Mouse (Mus musculus) heart, embryonic 12.5 days (tissue): ENCODE measurements at regions not wholly inside any gene's neighbourhood (a gene's known extent, or its start where the extent isn't known, plus 50 kb on each side); places are given as distances from the start of the nearest gene placed in this dataset.

Experiments
- ATAC-seq: fragments of 200-750 bp; cut with Nextera tagmentation; 2 replicates; pipeline ENCODE4 v1.8.0; 2017; ENCODE audit warnings: moderate TSS enrichment, moderate library complexity; ENCODE audit not compliant: insufficient number of reproducible peaks, low FRiP score
- H3K27ac ChIP-seq: fragments of 300-500 bp; sonication (generic); 2 replicates; pipeline ENCODE4 v1.5.1; 2016; ENCODE audit warnings: mild to moderate bottlenecking, moderate library complexity; ENCODE audit not compliant: poor library complexity, severe bottlenecking
- H3K27me3 ChIP-seq: fragments of 300-500 bp; sonication (generic); replicated peaks from 2 replicates; pipeline ENCODE4 v1.6.1; 2016; ENCODE audit warnings: mild to moderate bottlenecking, moderate library complexity
- H3K36me3 ChIP-seq: fragments of 300-500 bp; sonication (generic); 2 replicates; pipeline ENCODE4 v1.6.1; 2016; ENCODE audit warnings: mild to moderate bottlenecking, moderate library complexity
- H3K4me1 ChIP-seq: fragments of 300-500 bp; sonication (generic); replicated peaks from 2 replicates; pipeline ENCODE4 v1.6.1; 2016; ENCODE audit warnings: mild to moderate bottlenecking
- H3K4me2 ChIP-seq: fragments of 300-500 bp; sonication (generic); 2 replicates; pipeline ENCODE4 v1.6.1; 2016; ENCODE audit warnings: mild to moderate bottlenecking, moderate library complexity
- H3K4me3 ChIP-seq: fragments of 300-500 bp; sonication (generic); 2 replicates; pipeline ENCODE4 v1.5.1; 2016; ENCODE audit warnings: mild to moderate bottlenecking
- H3K9ac ChIP-seq: fragments of 300-500 bp; sonication (generic); 2 replicates; pipeline ENCODE4 v1.6.1; 2016; ENCODE audit warnings: mild to moderate bottlenecking, moderate library complexity
- H3K9me3 ChIP-seq: fragments of 300-500 bp; sonication (generic); replicated peaks from 2 replicates; pipeline ENCODE4 v1.6.1; 2016; ENCODE audit warnings: mild to moderate bottlenecking, moderate library complexity
- WGBS: fragments of 180-500 bp; shearing (Covaris S2); methylation state at CpG from one replicate; pipeline ENCODE4 v1.1.7; 2016; 5-methylcytosine and 5-hydroxymethylcytosine counted together

- Histone ChIP-seq H3K9ac (no peak overlapping the region), H3K27ac (no peak overlapping the region), H3K4me1 (no peaks in the 10 kb centered on the region), H3K4me3 (no peak overlapping the region), H3K9me3 (no peaks in the 10 kb centered on the region), H3K27me3 (no peaks in the 10 kb centered on the region), H3K4me2 (no peak overlapping the region), H3K36me3 (no peaks in the 10 kb centered on the region)
- 62% methylated on average over 2 of the region's 2 CpGs for WGBS
- ATAC-seq: no peak
Measured at GRCm38 (mm10) chr12:16122353-16123127, 305.8 kb upstream of the Trib2 start.

GRCm38 (mm10) chr12:16121787-16122186 is 305.1 kb upstream of the Trib2 start:
- Histone ChIP-seq H3K36me3 (no peaks in the 10 kb centered on the region), H3K9me3 (no peaks in the 10 kb centered on the region), H3K4me1 (no peaks in the 10 kb centered on the region), H3K27ac (no peak overlapping the region), H3K4me3 (no peak overlapping the region), H3K9ac (no peak overlapping the region), H3K4me2 (no peak overlapping the region), H3K27me3 (no peaks in the 10 kb centered on the region)
- 48% methylated on average over 6 of the region's 6 CpGs for WGBS
- no peak for ATAC-seq

DNA sequence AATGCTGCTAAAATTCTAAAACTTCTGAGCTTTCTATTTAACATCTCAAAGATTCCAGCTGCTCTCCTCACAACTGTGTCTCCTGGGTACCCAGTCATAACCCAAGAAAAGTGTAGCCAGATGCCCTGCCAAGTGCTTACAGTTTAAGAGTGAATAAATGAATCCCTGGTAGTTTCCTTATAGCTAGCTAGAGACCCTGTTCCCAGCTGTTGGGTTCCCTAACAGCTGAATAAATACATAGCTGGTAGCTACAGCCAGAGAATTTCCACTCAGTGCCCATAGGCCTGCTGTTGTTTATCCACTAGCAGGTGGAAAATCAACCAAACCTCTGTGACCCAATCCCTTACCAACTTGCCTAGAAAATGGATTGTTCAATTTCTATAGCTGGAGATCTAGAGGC is 302.0 kb upstream of the Trib2 start:
- H3K4me1 ChIP-seq: no peaks in the 10 kb centered on the region
- H3K27me3 ChIP-seq: no peaks in the 10 kb centered on the region
- H3K9ac ChIP-seq: no peak overlapping the region
- H3K27ac ChIP-seq: no peak overlapping the region
- no peaks in the 10 kb centered on the region for H3K36me3 ChIP-seq
- no peak overlapping the region for H3K4me3 ChIP-seq
- ATAC-seq: no peak
- H3K9me3 ChIP-seq: no peaks in the 10 kb centered on the region
- no peak overlapping the region for H3K4me2 ChIP-seq

- H3K27me3 ChIP-seq: no peaks in the 10 kb centered on the region
- no peak overlapping the region for H3K4me3 ChIP-seq
- peaks cover 10% of the 10 kb centered on the region; the same call in 1 of the 2 replicates for H3K4me1 ChIP-seq
- H3K36me3 ChIP-seq: no peaks in the 10 kb centered on the region
- no peak overlapping the region; the same call in 1 of the 2 replicates for H3K27ac ChIP-seq
- ATAC-seq: no peak
- H3K9ac ChIP-seq: no peak overlapping the region
- H3K4me2 ChIP-seq: no peak overlapping the region
- H3K9me3 ChIP-seq: no peaks in the 10 kb centered on the region
- WGBS: 35% methylated on average over 7 of the region's 7 CpGs
Measured at GRCm38 (mm10) chr12:16106946-16107345, 290.2 kb upstream of the Trib2 start.

DNA sequence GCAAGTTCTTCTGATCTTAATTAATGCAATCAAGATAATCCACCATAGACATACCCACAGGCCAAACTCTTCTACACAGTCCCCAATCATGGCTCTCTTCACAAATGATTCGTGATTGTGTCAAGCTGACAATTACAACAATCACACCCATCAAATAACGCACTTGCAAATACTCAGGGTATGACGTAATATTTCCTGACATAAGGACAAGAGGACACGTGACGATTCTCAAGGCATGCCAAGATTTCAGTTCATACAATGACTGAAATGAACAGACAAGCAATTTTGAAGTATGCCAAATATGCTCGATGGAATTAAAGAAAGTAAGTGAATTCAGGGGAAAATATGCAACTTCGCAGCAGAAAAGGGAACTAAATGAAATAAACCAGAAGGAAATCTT is 282.1 kb upstream of the Trib2 start:
- no peak for ATAC-seq
- 85% methylated on average over 7 of the region's 7 CpGs for WGBS
- Histone ChIP-seq H3K4me1 (no peaks in the 10 kb centered on the region), H3K27me3 (no peaks in the 10 kb centered on the region), H3K9ac (no peak overlapping the region), H3K4me3 (no peak overlapping the region), H3K36me3 (no peaks in the 10 kb centered on the region), H3K4me2 (no peak overlapping the region), H3K27ac (no peak overlapping the region), H3K9me3 (no peaks in the 10 kb centered on the region)

DNA sequence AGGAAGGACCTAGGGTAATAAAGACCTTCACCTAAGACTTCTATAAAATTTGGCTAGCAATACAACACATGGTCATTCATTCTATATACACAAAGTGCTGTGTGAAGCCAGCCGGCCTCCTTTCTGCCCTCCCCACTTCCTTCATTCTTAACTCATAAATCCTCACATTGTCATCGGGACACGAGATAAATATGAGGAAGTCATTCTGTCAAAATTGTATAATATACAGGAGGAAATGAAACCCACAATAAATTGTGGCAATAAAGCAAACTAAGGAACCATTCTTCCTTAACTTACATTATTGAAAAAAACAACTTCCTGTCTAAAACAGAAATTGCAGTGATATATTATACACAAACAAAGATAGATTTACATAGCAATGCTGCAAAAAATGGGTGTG is 275.9 kb upstream of the Trib2 start:
- ATAC-seq: no peak
- 65% methylated on average over 3 of the region's 3 CpGs for WGBS
- H3K9me3 ChIP-seq: no peaks in the 10 kb centered on the region

GRCm38 (mm10) chr12:16091336-16091735 is 274.6 kb upstream of the Trib2 start:
- no peak for ATAC-seq
- no peak overlapping the region for H3K9ac ChIP-seq
- H3K27me3 ChIP-seq: no peaks in the 10 kb centered on the region
- 40% methylated on average over 6 of the region's 6 CpGs for WGBS
- H3K36me3 ChIP-seq: no peaks in the 10 kb centered on the region
- H3K9me3 ChIP-seq: no peaks in the 10 kb centered on the region
- H3K27ac ChIP-seq: no peak overlapping the region
- peaks cover 6% of the 10 kb centered on the region; the same call in 1 of the 2 replicates for H3K4me1 ChIP-seq
- H3K4me3 ChIP-seq: no peak overlapping the region
- H3K4me2 ChIP-seq: no peak overlapping the region

More for the DNA sequence above, 275.9 kb upstream of the Trib2 start:
- Histone ChIP-seq H3K36me3 (no peaks in the 10 kb centered on the region), H3K27ac (no peak overlapping the region), H3K4me1 (peaks cover 6% of the 10 kb centered on the region; the same call in 1 of the 2 replicates), H3K27me3 (no peaks in the 10 kb centered on the region), H3K4me3 (no peak overlapping the region), H3K9ac (no peak overlapping the region), H3K4me2 (no peak overlapping the region)

DNA sequence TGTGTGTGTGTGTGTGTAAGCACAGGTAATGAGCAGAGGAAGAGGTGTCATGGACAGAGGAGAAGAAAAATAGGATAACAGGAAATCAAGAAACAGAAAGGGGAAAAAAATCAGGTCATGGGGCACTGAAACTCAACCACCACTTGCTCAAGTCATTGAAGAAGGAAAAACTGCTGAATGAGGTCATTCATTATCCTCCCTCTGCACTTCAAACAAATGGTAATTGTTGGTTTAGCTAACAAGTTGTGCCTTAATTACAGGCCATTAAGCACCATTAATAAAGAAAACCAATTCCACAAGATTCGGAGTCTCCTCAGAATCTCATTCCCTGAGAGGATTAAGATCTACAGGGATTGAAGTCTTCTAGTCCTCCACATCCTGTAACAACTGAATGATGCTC is 266.5 kb upstream of the Trib2 start:
- ATAC-seq: no peak
- Histone ChIP-seq H3K27me3 (no peaks in the 10 kb centered on the region), H3K4me2 (no peak overlapping the region), H3K4me3 (no peak overlapping the region), H3K27ac (no peak overlapping the region), H3K9me3 (no peaks in the 10 kb centered on the region), H3K36me3 (no peaks in the 10 kb centered on the region), H3K4me1 (no peaks in the 10 kb centered on the region), H3K9ac (no peak overlapping the region)
- WGBS: 83% methylated on average over 1 of the region's 1 CpGs

- Histone ChIP-seq H3K36me3 (no peaks in the 10 kb centered on the region), H3K9me3 (no peaks in the 10 kb centered on the region), H3K4me3 (no peak overlapping the region), H3K4me2 (no peak overlapping the region), H3K9ac (no peak overlapping the region), H3K27ac (no peak overlapping the region), H3K4me1 (no peaks in the 10 kb centered on the region), H3K27me3 (no peaks in the 10 kb centered on the region)
- no peak for ATAC-seq
- 76% methylated on average over 1 of the region's 1 CpGs for WGBS
Measured at GRCm38 (mm10) chr12:16077215-16077614, 260.5 kb upstream of the Trib2 start.

DNA sequence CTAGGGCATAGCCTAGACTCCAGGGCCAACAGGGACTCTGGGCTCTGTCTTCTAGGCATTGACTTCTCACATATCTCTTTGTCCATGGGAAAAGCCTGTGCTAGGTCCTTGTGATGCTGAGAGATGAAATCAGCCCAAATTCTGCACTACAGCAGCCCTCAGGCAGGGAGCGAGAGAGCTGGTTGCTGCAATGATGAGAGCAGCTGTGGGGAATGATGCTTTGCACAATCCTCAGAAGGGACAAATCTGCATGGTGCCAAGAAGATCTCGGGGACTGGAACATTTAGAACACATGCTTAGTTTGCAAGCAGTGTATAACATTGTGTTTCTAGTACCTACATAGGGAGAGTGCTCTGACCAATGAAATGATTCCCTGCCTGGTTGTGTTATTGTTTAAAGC is 259.2 kb upstream of the Trib2 start:
- 85% methylated on average over 2 of the region's 2 CpGs for WGBS
- Histone ChIP-seq H3K4me3 (no peak overlapping the region), H3K4me2 (no peak overlapping the region), H3K9me3 (no peaks in the 10 kb centered on the region), H3K4me1 (no peaks in the 10 kb centered on the region), H3K36me3 (no peaks in the 10 kb centered on the region), H3K27me3 (no peaks in the 10 kb centered on the region), H3K27ac (no peak overlapping the region), H3K9ac (no peak overlapping the region)
- no peak for ATAC-seq

DNA sequence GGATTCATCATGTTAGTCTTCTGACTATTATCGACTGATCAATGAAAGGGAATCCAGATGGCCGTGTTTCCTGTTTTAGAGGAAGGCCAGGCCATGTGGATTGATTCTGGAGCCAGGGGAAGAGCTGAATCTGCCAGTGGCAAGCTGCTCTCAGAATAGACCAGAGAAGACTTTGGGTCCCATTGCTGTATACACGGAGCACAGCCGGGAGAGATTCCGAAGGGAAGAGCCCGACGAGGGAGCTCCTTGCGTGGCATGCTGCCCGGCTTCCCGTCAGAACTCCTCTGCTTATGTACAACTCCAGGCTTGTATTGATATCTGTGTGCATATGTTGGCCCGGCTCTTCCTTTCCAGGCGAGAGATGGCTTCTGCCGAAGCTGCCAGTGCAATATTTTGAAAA is 252.2 kb upstream of the Trib2 start:
- no peak overlapping the region for H3K4me3 ChIP-seq
- H3K36me3 ChIP-seq: no peaks in the 10 kb centered on the region
- H3K4me2 ChIP-seq: no peak overlapping the region
- 84% methylated on average over 13 of the region's 13 CpGs for WGBS
- H3K9ac ChIP-seq: no peak overlapping the region
- no peak for ATAC-seq
- H3K27me3 ChIP-seq: no peaks in the 10 kb centered on the region
- H3K27ac ChIP-seq: no peak overlapping the region
- H3K4me1 ChIP-seq: no peaks in the 10 kb centered on the region
- H3K9me3 ChIP-seq: no peaks in the 10 kb centered on the region

DNA sequence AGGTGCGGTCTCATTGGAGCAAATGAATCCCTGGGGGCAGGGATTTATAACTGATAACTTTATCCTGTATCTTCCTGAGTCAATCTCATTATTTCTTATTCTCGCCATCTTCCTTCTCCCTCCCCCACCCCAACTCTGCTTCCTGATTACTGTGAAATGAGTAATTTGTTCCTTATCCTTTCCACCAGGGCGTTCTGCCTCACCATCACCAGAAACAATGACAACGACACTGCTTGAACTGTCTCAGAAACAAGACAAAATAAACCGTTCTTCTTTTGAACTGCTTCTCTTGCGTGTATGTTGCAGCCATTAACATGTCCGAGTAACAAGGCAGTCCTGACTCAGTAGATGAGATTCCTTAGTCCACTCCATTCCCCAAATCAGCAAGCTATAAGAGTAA is 246.0 kb upstream of the Trib2 start:
- no peak overlapping the region for H3K27ac ChIP-seq
- no peak for ATAC-seq
- WGBS: 74% methylated on average over 7 of the region's 7 CpGs
- no peak overlapping the region for H3K4me2 ChIP-seq
- H3K9me3 ChIP-seq: no peaks in the 10 kb centered on the region
- H3K9ac ChIP-seq: no peak overlapping the region
- H3K36me3 ChIP-seq: no peaks in the 10 kb centered on the region
- no peaks in the 10 kb centered on the region for H3K4me1 ChIP-seq
- H3K27me3 ChIP-seq: no peaks in the 10 kb centered on the region
- no peak overlapping the region for H3K4me3 ChIP-seq
